Mouse (Mus musculus): ENCODE data around the gene Zfand3. TPM values are rescaled to one million over a fixed set of nuclear protein-coding genes. Genes with fewer than 3 reads are reported as not detected.

The Zfand3 gene
- total and polyA plus RNA-seq, 3 experiments: 23.2 to 44.0 (median 23.5) TPM

- no peaks in the 10 kb centered on the region for H3K9me3 ChIP-seq (replicated peaks; ENCODE audit: low read length)
- H3K27me3 ChIP-seq (replicated peaks): no peaks in the 10 kb centered on the region
- no peak overlapping the region for H3K9ac ChIP-seq (ENCODE audit: insufficient read depth, low read depth)
- no peak for DNase-seq (ENCODE audit: extremely low read depth)
- no peak overlapping the region for H3K27ac ChIP-seq (ENCODE audit: insufficient read depth, low read depth)
- H3K4me2 ChIP-seq (ENCODE audit: insufficient read depth, low read depth, poor library complexity, severe bottlenecking): no peak overlapping the region
- peaks cover 0 to 12% of the 10 kb centered on the region in 2 experiments for H3K36me3 ChIP-seq (replicated peaks in 1 of 2; ENCODE audit: control insufficient read depth in 1 of 2, insufficient read depth in 1 of 2, low read length in 1 of 2)
- H3K4me3 ChIP-seq (replicated peaks in 1 of 3; ENCODE audit: low read depth in 2 of 3, low read length in 2 of 3, poor library complexity in 1 of 3): no peak overlapping the region
- H3K4me1 ChIP-seq (ENCODE audit: control insufficient read depth in 1 of 2, insufficient read depth in 2 of 2): peaks cover 0 to 23% of the 10 kb centered on the region in 2 experiments; a peak in 2 of 4 replicates
- peaks cover 2% of the 10 kb centered on the region; the same call in 1 of the 2 replicates for H3K79me2 ChIP-seq (replicated peaks; ENCODE audit: control insufficient read depth, extremely low read depth, insufficient read depth, poor library complexity, severe bottlenecking)
- in situ Hi-C loops (cut with MboI; ENCODE audit: low pct_ligation_motif_present, low pct_unique_long_range_greater_than_20kb, low sequenced_read_pairs): no loop called here
- TF ChIP-seq USF1 (IDR thresholded peaks at IDR 0.05; ENCODE audit: low read depth, low read length): no peak
- TF ChIP-seq KAT2A (IDR thresholded peaks at IDR 0.05; ENCODE audit: insufficient replicate concordance, low read length): no peak
- TF ChIP-seq ZC3H11A (IDR thresholded peaks at IDR 0.05; ENCODE audit: low read depth, low read length): no peak
- TF ChIP-seq SMC3 (IDR thresholded peaks at IDR 0.05; ENCODE audit: low read depth, low read length): no peak
- no peak for TF ChIP-seq NRF1 (IDR thresholded peaks at IDR 0.05; ENCODE audit: low read depth, low read length)
- no peak for TF ChIP-seq TBP (conservative IDR thresholded peaks at IDR 0.05; ENCODE audit: low read depth, low read length)
- no peak for TF ChIP-seq NELFE (IDR thresholded peaks at IDR 0.05; ENCODE audit: low read depth, low read length)
- no peak for TF ChIP-seq RAD21 (IDR thresholded peaks at IDR 0.05; ENCODE audit: low read depth, low read length)
- no peak for TF ChIP-seq ZKSCAN1 (IDR thresholded peaks at IDR 0.05; ENCODE audit: borderline replicate concordance, low read depth, low read length)
- no peak for TF ChIP-seq MAZ (IDR thresholded peaks at IDR 0.05; ENCODE audit: low read depth, low read length)
- TF ChIP-seq UBTF (IDR thresholded peaks at IDR 0.05; ENCODE audit: low read depth, low read length): no peak
- TF ChIP-seq PAX5 (IDR thresholded peaks at IDR 0.05; ENCODE audit: low read length): no peak
- TF ChIP-seq MYC (IDR thresholded peaks at IDR 0.05; ENCODE audit: low read depth, low read length): no peak
- TF ChIP-seq MXI1 (IDR thresholded peaks at IDR 0.05; ENCODE audit: low read depth, low read length): no peak
- dilution Hi-C loops (cut with MboI; ENCODE audit: extremely low pct_ligation_motif_present, extremely low pct_unique_long_range_greater_than_20kb, low sequenced_read_pairs): no loop called here
These were observed 40.6 kb downstream of the Zfand3 start for GRCm38 (mm10) chr17:30045181-30045580.

GRCm38 (mm10) chr17:30046654-30047053, 42.1 kb downstream of the Zfand3 start:
- no peak for DNase-seq (ENCODE audit: extremely low read depth)
- no peak for TF ChIP-seq ZNF384 (IDR thresholded peaks at IDR 0.05; ENCODE audit: low read depth, low read length)
- no peak overlapping the region for H3K4me2 ChIP-seq (ENCODE audit: insufficient read depth, low read depth, poor library complexity, severe bottlenecking)
- peaks cover 0 to 27% of the 10 kb centered on the region in 2 experiments; a peak in 2 of 4 replicates for H3K4me1 ChIP-seq (ENCODE audit: control insufficient read depth in 1 of 2, insufficient read depth in 2 of 2)
- dilution Hi-C loops (cut with MboI; ENCODE audit: extremely low pct_ligation_motif_present, extremely low pct_unique_long_range_greater_than_20kb, low sequenced_read_pairs): no loop called here
- H3K27me3 ChIP-seq (replicated peaks): no peaks in the 10 kb centered on the region
- in situ Hi-C loops (cut with MboI; ENCODE audit: low pct_ligation_motif_present, low pct_unique_long_range_greater_than_20kb, low sequenced_read_pairs): no loop called here
- H3K9ac ChIP-seq (ENCODE audit: insufficient read depth, low read depth): no peak overlapping the region
- H3K79me2 ChIP-seq (replicated peaks; ENCODE audit: control insufficient read depth, extremely low read depth, insufficient read depth, poor library complexity, severe bottlenecking): peaks cover 5% of the 10 kb centered on the region; the same call in 1 of the 2 replicates
- H3K27ac ChIP-seq (ENCODE audit: insufficient read depth, low read depth): no peak overlapping the region
- no peak overlapping the region for H3K4me3 ChIP-seq (replicated peaks in 1 of 3; ENCODE audit: low read depth in 2 of 3, low read length in 2 of 3, poor library complexity in 1 of 3)
- no peaks in the 10 kb centered on the region for H3K9me3 ChIP-seq (replicated peaks; ENCODE audit: low read length)
- peaks cover 0 to 12% of the 10 kb centered on the region in 2 experiments for H3K36me3 ChIP-seq (replicated peaks in 1 of 2; ENCODE audit: control insufficient read depth in 1 of 2, insufficient read depth in 1 of 2, low read length in 1 of 2)
